Mouse (Mus musculus): ENCODE results near the gene Rerg. TPM values are rescaled to one million over a fixed set of nuclear protein-coding genes. Genes with fewer than 3 reads are reported as not detected.

Gene Rerg
- polyA plus RNA-seq, 1 experiment, result not detected

DNA sequence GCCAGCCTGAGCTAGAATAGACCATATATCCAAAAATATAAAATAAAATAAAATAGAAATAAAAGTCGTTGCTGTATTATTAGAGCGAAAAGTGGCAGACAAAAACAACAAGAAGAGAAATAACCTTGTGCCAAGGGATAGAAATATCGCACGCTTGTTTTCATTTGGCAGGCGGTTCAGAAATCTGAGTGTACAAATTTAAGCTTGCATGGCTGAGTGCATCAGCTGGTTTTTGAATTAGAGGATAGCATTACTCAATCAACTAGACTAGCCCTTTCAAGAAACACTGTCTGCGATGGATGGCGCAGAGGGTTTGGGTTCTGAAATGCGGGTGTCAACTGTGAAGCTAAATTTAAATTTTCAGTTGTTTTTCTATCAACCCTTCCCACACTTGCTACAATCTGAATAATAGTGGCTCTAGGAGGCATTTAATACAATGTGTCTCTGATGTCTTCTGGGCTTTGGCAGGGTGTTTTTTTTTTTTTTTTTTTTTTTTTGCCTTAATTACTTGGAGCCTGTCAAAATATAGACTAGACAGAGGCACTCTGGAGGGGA, 10.8 kb downstream of the Rerg start:
- WGBS, result 82% methylated on average over 8 of the region's 8 CpGs
- no peaks in the 10 kb centered on the region; the same call in 1 of the 2 replicates for H3K4me1 ChIP-seq (ENCODE audit: control insufficient read depth, insufficient read depth, low read length)
- TF ChIP-seq POLR2A (IDR thresholded peaks at IDR 0.05; ENCODE audit: borderline replicate concordance, control insufficient read depth, low read depth, low read length) (no peak), CTCF (IDR thresholded peaks at IDR 0.05; ENCODE audit: control insufficient read depth, insufficient read depth, low read length) (no peak)
- no peak overlapping the region for H3K27ac ChIP-seq (ENCODE audit: control insufficient read depth, insufficient read depth, low read depth, low read length, poor library complexity)
- H3K4me3 ChIP-seq (replicated peaks; ENCODE audit: control insufficient read depth, low read depth, low read length), result no peak overlapping the region

DNA sequence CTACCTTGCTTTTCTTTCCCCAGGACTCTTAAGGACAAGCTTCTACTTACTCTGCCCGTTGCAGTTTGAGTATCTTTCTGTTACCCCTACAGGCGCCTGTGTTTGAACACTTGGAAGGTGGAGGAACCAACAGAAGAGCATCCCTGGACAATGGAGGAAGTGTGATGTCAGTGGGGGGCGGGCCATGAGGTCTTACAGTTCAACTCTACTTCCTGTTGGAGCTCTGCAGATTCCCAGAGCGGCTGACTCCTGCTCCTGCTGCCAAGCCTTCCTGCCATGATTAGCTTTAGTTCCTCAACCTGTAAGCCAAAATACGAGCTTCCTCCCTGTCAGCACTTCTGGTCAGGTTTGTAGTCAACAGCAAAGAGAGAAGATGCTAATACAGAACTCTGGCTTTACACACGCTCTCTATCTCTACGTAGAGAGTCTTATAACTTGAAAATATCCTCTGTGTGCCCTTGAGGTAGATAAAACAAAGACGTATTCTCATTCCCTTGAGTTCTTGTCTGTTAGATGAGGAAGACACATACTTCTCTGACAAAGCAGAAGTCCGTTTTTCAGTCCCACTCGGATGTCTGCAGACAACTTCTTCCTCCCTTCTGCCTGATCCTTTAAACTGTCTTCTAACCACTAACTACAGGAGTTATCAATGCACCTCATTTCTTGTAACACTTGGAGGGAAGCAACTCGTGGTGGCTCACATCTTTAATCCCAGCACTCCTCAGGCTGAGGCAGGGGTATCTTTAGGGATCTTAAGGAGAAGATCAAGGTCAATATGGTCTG, 13.7 kb downstream of the Rerg start:
- TF ChIP-seq POLR2A (IDR thresholded peaks at IDR 0.05; ENCODE audit: borderline replicate concordance, control insufficient read depth, low read depth, low read length) (no peak), CTCF (IDR thresholded peaks at IDR 0.05; ENCODE audit: control insufficient read depth, insufficient read depth, low read length) (no peak)
- Histone ChIP-seq H3K27ac (ENCODE audit: control insufficient read depth, insufficient read depth, low read depth, low read length, poor library complexity) (no peak overlapping the region), H3K4me3 (replicated peaks; ENCODE audit: control insufficient read depth, low read depth, low read length) (no peak overlapping the region), H3K4me1 (ENCODE audit: control insufficient read depth, insufficient read depth, low read length) (no peaks in the 10 kb centered on the region; the same call in 1 of the 2 replicates)
- 8% methylated on average over 11 of the region's 11 CpGs for WGBS

- Histone ChIP-seq H3K4me1 (ENCODE audit: control insufficient read depth, insufficient read depth, low read length) (peaks cover 2% of the 10 kb centered on the region; the same call in 1 of the 2 replicates), H3K4me3 (replicated peaks; ENCODE audit: control insufficient read depth, low read depth, low read length) (no peak overlapping the region), H3K27ac (ENCODE audit: control insufficient read depth, insufficient read depth, low read depth, low read length, poor library complexity) (no peak overlapping the region)
- TF ChIP-seq CTCF (IDR thresholded peaks at IDR 0.05; ENCODE audit: control insufficient read depth, insufficient read depth, low read length), result no peak
- TF ChIP-seq POLR2A (IDR thresholded peaks at IDR 0.05; ENCODE audit: borderline replicate concordance, control insufficient read depth, low read depth, low read length), result no peak
- 64% methylated on average over 26 of the region's 26 CpGs for WGBS
Measured at GRCm38 (mm10) chr6:137155196-137156137, 14.8 kb downstream of the Rerg start.

GRCm38 (mm10) chr6:137153021-137153420, 17.3 kb downstream of the Rerg start:
- peaks cover 2% of the 10 kb centered on the region; the same call in 1 of the 2 replicates for H3K4me1 ChIP-seq (ENCODE audit: control insufficient read depth, insufficient read depth, low read length)
- no peak overlapping the region for H3K27ac ChIP-seq (ENCODE audit: control insufficient read depth, insufficient read depth, low read depth, low read length, poor library complexity)
- WGBS, result 85% methylated on average over 14 of the region's 14 CpGs
- TF ChIP-seq POLR2A (IDR thresholded peaks at IDR 0.05; ENCODE audit: borderline replicate concordance, control insufficient read depth, low read depth, low read length), result no peak
- TF ChIP-seq CTCF (IDR thresholded peaks at IDR 0.05; ENCODE audit: control insufficient read depth, insufficient read depth, low read length), result no peak
- H3K4me3 ChIP-seq (replicated peaks; ENCODE audit: control insufficient read depth, low read depth, low read length), result no peak overlapping the region

DNA sequence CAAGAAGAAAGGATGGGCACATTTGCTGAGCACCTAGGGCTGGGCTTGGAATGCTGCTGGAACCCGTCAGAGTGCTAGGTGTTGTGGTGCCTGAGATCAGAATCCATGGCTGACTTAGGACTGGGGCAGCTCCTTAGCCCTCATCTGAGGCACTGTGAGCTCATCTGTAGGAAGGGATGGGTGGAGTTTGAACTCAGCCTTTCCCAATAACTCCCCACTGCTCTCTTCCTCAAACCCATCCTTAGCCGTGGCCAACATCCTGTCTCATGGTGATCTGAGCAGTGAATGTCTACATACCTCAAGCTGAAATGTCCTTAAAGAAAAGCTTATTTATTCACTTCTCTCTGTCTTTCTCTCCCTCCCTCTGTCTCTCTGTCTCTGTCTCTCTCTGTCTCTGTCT, 19.3 kb downstream of the Rerg start:
- peaks cover 2% of the 10 kb centered on the region; the same call in 1 of the 2 replicates for H3K4me1 ChIP-seq (ENCODE audit: control insufficient read depth, insufficient read depth, low read length)
- H3K27ac ChIP-seq (ENCODE audit: control insufficient read depth, insufficient read depth, low read depth, low read length, poor library complexity), result no peak overlapping the region
- H3K4me3 ChIP-seq (replicated peaks; ENCODE audit: control insufficient read depth, low read depth, low read length), result no peak overlapping the region
- no peak for TF ChIP-seq CTCF (IDR thresholded peaks at IDR 0.05; ENCODE audit: control insufficient read depth, insufficient read depth, low read length)
- TF ChIP-seq POLR2A (IDR thresholded peaks at IDR 0.05; ENCODE audit: borderline replicate concordance, control insufficient read depth, low read depth, low read length), result no peak
- WGBS, result 51% methylated on average over 2 of the region's 2 CpGs

DNA sequence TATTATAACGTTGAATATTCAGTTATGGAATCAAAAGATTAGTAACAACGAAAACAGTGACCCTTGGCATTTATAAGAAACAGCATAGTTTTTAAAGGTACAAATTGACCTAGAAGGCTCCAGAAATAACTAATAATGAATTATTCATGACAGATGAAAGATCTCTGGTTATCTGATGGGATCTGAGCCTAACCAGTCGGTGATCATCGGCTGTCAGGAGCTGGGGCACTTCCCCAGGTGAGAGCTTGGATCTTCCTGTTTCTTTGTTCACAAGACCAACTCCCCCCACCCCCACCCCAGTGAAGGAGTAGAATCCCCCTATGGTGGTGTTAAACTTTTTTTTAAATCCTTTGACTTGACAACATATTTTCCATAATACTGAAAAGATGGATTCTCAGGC, 20.5 kb downstream of the Rerg start:
- TF ChIP-seq CTCF (IDR thresholded peaks at IDR 0.05; ENCODE audit: control insufficient read depth, insufficient read depth, low read length) (no peak), POLR2A (IDR thresholded peaks at IDR 0.05; ENCODE audit: borderline replicate concordance, control insufficient read depth, low read depth, low read length) (no peak)
- Histone ChIP-seq H3K27ac (ENCODE audit: control insufficient read depth, insufficient read depth, low read depth, low read length, poor library complexity) (no peak overlapping the region), H3K4me1 (ENCODE audit: control insufficient read depth, insufficient read depth, low read length) (peaks cover 2% of the 10 kb centered on the region; the same call in 1 of the 2 replicates), H3K4me3 (replicated peaks; ENCODE audit: control insufficient read depth, low read depth, low read length) (no peak overlapping the region)
- WGBS, result 67% methylated on average over 4 of the region's 4 CpGs

DNA sequence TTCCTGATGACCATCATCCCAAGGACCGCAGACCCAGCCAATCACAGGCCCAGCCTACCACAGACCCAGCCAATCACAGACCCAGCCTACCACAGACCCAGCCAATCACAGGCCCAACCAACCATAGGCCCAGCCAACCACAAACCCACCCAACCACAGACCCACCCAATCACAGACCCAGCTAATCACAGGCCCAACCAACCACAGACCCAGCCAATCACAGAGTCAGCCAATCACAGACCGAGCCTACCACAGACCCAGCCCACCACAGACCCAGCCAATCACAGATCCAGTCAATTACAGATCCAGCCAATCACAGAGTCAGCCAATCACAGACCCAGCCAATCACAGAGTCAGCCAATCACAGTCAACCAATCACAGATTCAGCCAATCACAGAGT, 23.4 kb downstream of the Rerg start:
- 78% methylated on average over 2 of the region's 2 CpGs for WGBS
- H3K27ac ChIP-seq (ENCODE audit: control insufficient read depth, insufficient read depth, low read depth, low read length, poor library complexity), result no peak overlapping the region
- H3K4me1 ChIP-seq (ENCODE audit: control insufficient read depth, insufficient read depth, low read length), result peaks cover 2% of the 10 kb centered on the region; the same call in 1 of the 2 replicates
- no peak overlapping the region for H3K4me3 ChIP-seq (replicated peaks; ENCODE audit: control insufficient read depth, low read depth, low read length)
- TF ChIP-seq CTCF (IDR thresholded peaks at IDR 0.05; ENCODE audit: control insufficient read depth, insufficient read depth, low read length) (no peak), POLR2A (IDR thresholded peaks at IDR 0.05; ENCODE audit: borderline replicate concordance, control insufficient read depth, low read depth, low read length) (no peak)

- no peak overlapping the region for H3K4me3 ChIP-seq (replicated peaks; ENCODE audit: control insufficient read depth, low read depth, low read length)
- no peaks in the 10 kb centered on the region for H3K4me1 ChIP-seq (ENCODE audit: control insufficient read depth, insufficient read depth, low read length)
- no peak for TF ChIP-seq CTCF (IDR thresholded peaks at IDR 0.05; ENCODE audit: control insufficient read depth, insufficient read depth, low read length)
- TF ChIP-seq POLR2A (IDR thresholded peaks at IDR 0.05; ENCODE audit: borderline replicate concordance, control insufficient read depth, low read depth, low read length), result no peak
- H3K27ac ChIP-seq (ENCODE audit: control insufficient read depth, insufficient read depth, low read depth, low read length, poor library complexity), result no peak overlapping the region
- 87% methylated on average over 11 of the region's 11 CpGs for WGBS
Measured at GRCm38 (mm10) chr6:137145611-137146010, 24.7 kb downstream of the Rerg start.

Data from bone marrow, adult 2 months (tissue).